Mouse (Mus musculus) hindbrain, embryonic 16.5 days (tissue): ENCODE measurements around the gene Mrpl23. TPM values are rescaled to one million over a fixed set of nuclear protein-coding genes. Genes with fewer than 3 reads are reported as not detected.

Experiments used
- ATAC-seq: fragments of 200-750 bp; cut with Nextera tagmentation; 2 replicates; pipeline ENCODE4 v1.8.0; 2017; ENCODE audit warnings: moderate TSS enrichment, moderate library complexity
- H3K27ac ChIP-seq: fragments of 300-500 bp; sonication (generic); 2 replicates; pipeline ENCODE4 v1.5.1; 2014; ENCODE audit warnings: low read depth, mild to moderate bottlenecking, control low read depth, low read length, moderate library complexity
- H3K27me3 ChIP-seq: fragments of 300-500 bp; sonication (generic); replicated peaks from 2 replicates; pipeline ENCODE4 v1.6.1; 2014; ENCODE audit warnings: low read length; ENCODE audit not compliant: control insufficient read depth, insufficient read depth
- H3K36me3 ChIP-seq: fragments of 300-500 bp; sonication (generic); 2 replicates; pipeline ENCODE4 v1.6.1; 2014; ENCODE audit warnings: mild to moderate bottlenecking, low read length, moderate library complexity, mixed read lengths; ENCODE audit not compliant: control insufficient read depth, insufficient read depth
- H3K4me1 ChIP-seq: fragments of 300-500 bp; sonication (generic); 2 replicates; pipeline ENCODE4 v1.6.1; 2014; ENCODE audit warnings: low read depth, low read length; ENCODE audit not compliant: control insufficient read depth, insufficient read depth
- H3K4me2 ChIP-seq: fragments of 300-500 bp; sonication (generic); 2 replicates; pipeline ENCODE4 v1.6.1; 2014; ENCODE audit warnings: mild to moderate bottlenecking, low read length, control low read depth, moderate library complexity
- H3K4me3 ChIP-seq: fragments of 300-500 bp; sonication (generic); 2 replicates; pipeline ENCODE4 v1.5.1; 2014; ENCODE audit warnings: mild to moderate bottlenecking, low read length, control low read depth, moderate library complexity
- H3K9ac ChIP-seq: fragments of 300-500 bp; sonication (generic); 2 replicates; pipeline ENCODE4 v1.6.1; 2014; ENCODE audit warnings: low read depth, mild to moderate bottlenecking, control low read depth, low read length, moderate library complexity
- H3K9me3 ChIP-seq: fragments of 300-500 bp; sonication (generic); 2 replicates; pipeline ENCODE4 v1.6.1; 2014; ENCODE audit warnings: mild to moderate bottlenecking, low read length, moderate library complexity; ENCODE audit not compliant: control insufficient read depth
- WGBS: fragments of 180-500 bp; shearing (Covaris S2); extraction: QIAGEN DNeasy Blood & Tissue Kit; methylation state at CpG from one replicate; pipeline ENCODE4 v1.1.7; 2014; 5-methylcytosine and 5-hydroxymethylcytosine counted together
- polyA plus RNA-seq: library from polyadenylated mRNA; unstranded; fragments of >200 nt; fragmentation: Nextera tagmentation; extraction: Ambion mirVana; gene quantifications from 2 replicates; pipeline ENCODE4 v1.2.1, GENCODE M21; 2015

The Mrpl23 gene
- polyA plus RNA-seq, 1 experiment from 2014 or later = 26.2 TPM

DNA sequence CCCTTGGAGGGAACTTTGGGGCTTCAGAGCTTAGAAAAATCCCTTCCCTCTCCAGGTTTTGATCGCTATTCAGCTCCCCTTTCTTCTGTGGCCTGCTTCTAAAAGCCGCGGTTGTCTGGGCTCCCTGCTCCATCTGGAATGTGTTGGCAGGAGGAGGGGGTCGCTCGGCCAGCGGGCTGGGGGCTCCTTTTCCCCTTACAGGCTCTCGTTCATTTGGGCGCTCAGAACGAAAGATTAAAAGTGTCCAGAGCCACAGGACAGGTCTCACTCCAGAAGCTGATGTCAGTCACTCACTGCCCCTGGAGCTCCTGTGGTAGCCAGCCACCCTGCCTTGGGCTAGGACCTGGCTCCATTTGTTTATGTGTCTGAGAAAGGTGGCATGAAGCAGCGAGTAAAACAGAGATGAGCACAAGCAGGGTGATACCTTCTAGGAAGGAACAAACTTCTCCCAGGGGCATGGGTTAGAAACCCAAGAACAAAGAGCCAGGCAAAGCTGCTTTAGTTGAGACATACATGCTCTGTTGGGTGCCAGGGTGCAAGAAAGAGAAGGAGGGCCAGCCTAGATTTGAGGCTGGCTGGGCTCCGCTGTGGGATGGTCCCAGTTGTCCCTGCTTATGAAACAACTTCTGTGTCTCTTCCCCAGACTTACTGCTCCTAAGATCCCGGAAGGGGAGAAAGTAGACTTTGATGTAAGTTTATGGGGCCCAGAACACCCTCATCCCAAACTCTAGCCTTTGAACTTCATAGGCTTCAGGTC lies 22.3 kb upstream of the Mrpl23 start:
- Histone ChIP-seq H3K27me3 (no peaks in the 10 kb centered on the region), H3K4me3 (no peak overlapping the region), H3K36me3 (no peaks in the 10 kb centered on the region), H3K4me1 (peaks cover 15% of the 10 kb centered on the region), H3K9ac (no peak overlapping the region), H3K27ac (peak overlapping the region; percentile 57), H3K9me3 (no peaks in the 10 kb centered on the region), H3K4me2 (no peak overlapping the region)
- WGBS = 10% methylated on average over 12 of the region's 12 CpGs
- ATAC-seq = peak; percentile 68

- peaks cover 14% of the 10 kb centered on the region; the same call in 1 of the 2 replicates for H3K4me1 ChIP-seq
- H3K9ac ChIP-seq = no peak overlapping the region
- ATAC-seq = no peak
- H3K27ac ChIP-seq = no peak overlapping the region
- no peaks in the 10 kb centered on the region for H3K9me3 ChIP-seq
- no peak overlapping the region for H3K4me2 ChIP-seq
- 93% methylated on average over 4 of the region's 4 CpGs for WGBS
- no peak overlapping the region for H3K4me3 ChIP-seq
- no peaks in the 10 kb centered on the region for H3K36me3 ChIP-seq
- H3K27me3 ChIP-seq = no peaks in the 10 kb centered on the region
Measured at GRCm38 (mm10) chr7:142514048-142514447, 18.4 kb upstream of the Mrpl23 start.

DNA sequence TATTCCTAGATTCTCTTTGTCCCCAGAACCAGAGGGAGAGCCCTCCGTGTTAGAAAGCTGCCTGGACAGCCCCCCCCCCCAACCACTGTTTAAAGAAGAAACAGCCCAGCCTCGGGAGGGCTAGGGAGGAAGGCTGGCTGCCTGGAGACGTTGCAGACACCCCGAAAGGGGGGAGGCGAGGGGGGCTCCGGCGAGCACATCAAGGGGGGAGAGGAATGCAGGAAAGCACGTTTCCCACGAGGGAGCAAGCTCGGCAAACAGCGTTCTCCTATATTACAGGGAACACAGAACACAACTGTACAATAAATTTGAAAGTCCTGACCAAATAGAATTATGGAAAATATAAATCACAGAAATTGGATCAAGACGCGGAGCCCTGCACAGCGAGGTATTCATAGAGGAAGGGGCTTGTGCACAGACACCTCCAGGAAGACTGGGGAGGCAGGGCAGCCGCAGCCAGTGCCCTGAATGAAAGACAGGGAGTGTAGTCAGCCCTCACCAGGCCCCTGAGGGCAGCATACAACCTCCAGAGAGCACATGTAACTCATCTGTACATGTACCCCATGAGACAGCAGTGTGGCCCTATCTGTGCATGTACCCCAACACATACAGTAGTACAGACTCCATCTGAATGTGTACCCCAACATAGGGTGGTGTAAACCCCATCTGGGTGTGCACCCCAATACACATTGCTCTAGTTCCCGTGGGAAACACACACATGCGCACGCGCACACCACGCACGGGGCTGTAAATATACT lies 16.1 kb upstream of the Mrpl23 start:
- H3K4me3 ChIP-seq = no peak overlapping the region
- H3K9me3 ChIP-seq = no peaks in the 10 kb centered on the region
- no peak overlapping the region for H3K27ac ChIP-seq
- H3K27me3 ChIP-seq = no peaks in the 10 kb centered on the region
- peak overlapping the region; percentile 40 for H3K4me2 ChIP-seq
- no peaks in the 10 kb centered on the region for H3K36me3 ChIP-seq
- H3K4me1 ChIP-seq = peaks cover 11% of the 10 kb centered on the region; the same call in 1 of the 2 replicates
- ATAC-seq = peak; percentile 79; the same call in 1 of the 2 replicates
- WGBS = 37% methylated on average over 21 of the region's 21 CpGs
- peak overlapping the region; percentile 29; the same call in 1 of the 2 replicates for H3K9ac ChIP-seq

DNA sequence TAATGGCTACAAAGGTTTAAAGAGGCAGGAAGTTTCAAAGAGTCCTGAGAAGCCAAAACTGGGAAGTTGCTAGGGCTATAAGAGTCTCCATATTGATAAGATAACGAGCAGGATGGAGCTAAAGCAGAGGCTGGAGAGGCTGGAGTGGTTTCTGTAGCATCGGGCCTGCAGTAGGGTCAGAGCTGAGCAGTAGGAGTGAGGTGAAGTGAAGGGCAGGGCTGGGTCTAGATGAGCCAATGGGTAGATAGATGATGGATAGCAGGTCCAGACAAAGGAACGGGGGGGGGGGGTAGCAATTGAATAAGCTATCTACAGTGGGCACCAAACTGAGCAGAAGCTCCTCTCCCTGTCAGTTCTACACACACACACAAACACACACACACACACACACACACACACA lies 15.0 kb upstream of the Mrpl23 start:
- no peak overlapping the region for H3K27ac ChIP-seq
- H3K36me3 ChIP-seq = no peaks in the 10 kb centered on the region
- H3K27me3 ChIP-seq = no peaks in the 10 kb centered on the region
- no peaks in the 10 kb centered on the region for H3K9me3 ChIP-seq
- no peak overlapping the region for H3K9ac ChIP-seq
- peaks cover 11% of the 10 kb centered on the region; the same call in 1 of the 2 replicates for H3K4me1 ChIP-seq
- H3K4me3 ChIP-seq = no peak overlapping the region
- no peak for ATAC-seq
- 84% methylated on average over 3 of the region's 3 CpGs for WGBS
- H3K4me2 ChIP-seq = no peak overlapping the region

DNA sequence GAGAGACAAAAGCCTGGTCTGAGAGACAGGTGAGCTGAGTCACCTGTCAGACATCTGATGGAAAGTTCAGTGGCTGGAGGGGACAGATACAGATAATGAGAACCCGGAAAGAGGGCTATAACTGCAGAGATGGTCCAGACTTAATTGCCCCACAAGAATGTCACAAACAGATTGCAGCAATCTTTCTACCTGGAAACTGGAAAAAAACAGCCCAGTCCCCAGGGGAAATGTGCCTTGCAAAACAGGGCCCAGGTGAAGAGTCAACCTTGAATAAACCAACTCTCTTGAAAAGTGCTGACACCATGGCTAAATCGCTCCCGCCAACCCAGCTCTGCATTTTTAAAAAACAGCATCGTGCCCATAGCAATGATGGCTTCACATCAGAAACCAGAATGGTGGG lies 12.2 kb upstream of the Mrpl23 start:
- Histone ChIP-seq H3K27ac (no peak overlapping the region), H3K9ac (no peak overlapping the region), H3K4me3 (no peak overlapping the region), H3K4me2 (no peak overlapping the region), H3K9me3 (no peaks in the 10 kb centered on the region), H3K4me1 (peaks cover 11% of the 10 kb centered on the region; the same call in 1 of the 2 replicates), H3K36me3 (no peaks in the 10 kb centered on the region), H3K27me3 (no peaks in the 10 kb centered on the region)
- ATAC-seq = no peak
- 94% methylated on average over 4 of the region's 4 CpGs for WGBS

DNA sequence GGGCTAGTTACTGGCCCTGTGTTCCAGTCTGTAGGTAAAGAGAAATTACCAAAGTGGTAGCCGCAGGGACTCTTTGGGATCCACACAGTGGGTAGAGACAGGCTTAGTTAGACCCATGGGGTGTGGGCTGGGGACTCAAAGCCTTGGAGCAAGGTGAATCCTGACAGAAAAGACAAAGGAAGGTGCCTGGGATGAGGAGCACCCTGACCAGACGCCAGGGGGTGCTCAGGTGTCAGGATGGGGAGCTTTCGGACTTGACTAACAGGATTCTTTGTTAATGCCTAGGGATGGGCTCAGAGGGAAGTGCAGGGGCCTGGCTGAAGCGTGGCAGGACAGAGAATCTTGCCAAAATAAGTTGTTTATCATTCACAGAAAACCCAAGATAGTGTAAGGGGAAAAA lies 10.1 kb upstream of the Mrpl23 start:
- no peaks in the 10 kb centered on the region for H3K9me3 ChIP-seq
- no peaks in the 10 kb centered on the region for H3K4me1 ChIP-seq
- H3K9ac ChIP-seq = no peak overlapping the region
- no peak for ATAC-seq
- no peak overlapping the region for H3K4me2 ChIP-seq
- no peak overlapping the region for H3K4me3 ChIP-seq
- H3K27ac ChIP-seq = no peak overlapping the region
- no peaks in the 10 kb centered on the region for H3K36me3 ChIP-seq
- 32% methylated on average over 4 of the region's 4 CpGs for WGBS
- H3K27me3 ChIP-seq = no peaks in the 10 kb centered on the region

DNA sequence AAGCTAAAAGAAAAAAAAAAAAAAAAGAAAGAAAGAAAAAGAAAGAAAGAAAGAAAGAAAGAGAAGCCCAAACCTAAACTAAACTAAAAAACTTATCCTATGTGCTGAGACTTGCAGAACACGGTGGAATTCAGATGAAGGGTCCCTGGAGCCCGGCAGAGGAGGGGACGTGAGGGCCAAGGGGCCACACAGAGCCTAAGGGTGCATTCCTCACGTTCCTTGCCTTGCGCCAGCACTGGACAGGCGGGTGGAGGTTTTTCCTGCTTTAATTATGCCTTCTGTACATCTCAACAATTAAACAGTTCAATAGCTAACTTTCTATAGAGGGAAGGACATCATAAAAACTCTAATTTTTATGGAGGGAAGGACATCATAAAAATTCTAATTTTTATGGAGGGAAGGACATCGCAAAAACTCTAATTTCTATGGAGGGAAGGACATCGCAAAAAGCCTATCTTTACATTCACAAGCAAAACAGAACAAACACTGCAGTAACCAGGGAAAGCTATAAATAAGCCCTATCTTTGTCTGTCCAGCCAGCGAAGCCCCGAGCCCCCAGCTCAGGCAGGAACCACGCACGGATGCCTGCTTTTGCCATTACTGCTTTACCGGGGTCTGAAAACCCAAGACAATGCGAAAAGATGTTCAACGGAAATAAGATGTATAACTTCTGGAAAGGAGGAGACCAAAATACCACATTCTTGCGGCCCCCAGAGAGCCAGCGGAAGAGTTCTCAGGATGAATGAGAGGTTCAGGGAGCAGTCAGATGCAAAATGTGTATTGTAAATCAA lies 9.1 kb upstream of the Mrpl23 start:
- no peak for ATAC-seq
- Histone ChIP-seq H3K9ac (no peak overlapping the region), H3K4me3 (no peak overlapping the region), H3K4me1 (no peaks in the 10 kb centered on the region), H3K9me3 (no peaks in the 10 kb centered on the region), H3K4me2 (no peak overlapping the region), H3K27me3 (no peaks in the 10 kb centered on the region), H3K27ac (no peak overlapping the region), H3K36me3 (no peaks in the 10 kb centered on the region)
- WGBS = 46% methylated on average over 17 of the region's 17 CpGs

GRCm38 (mm10) chr7:142525342-142526178 lies 6.9 kb upstream of the Mrpl23 start:
- WGBS = 26% methylated on average over 13 of the region's 13 CpGs
- H3K36me3 ChIP-seq = no peaks in the 10 kb centered on the region
- H3K9ac ChIP-seq = no peak overlapping the region
- H3K4me2 ChIP-seq = no peak overlapping the region
- no peak overlapping the region; the same call in 1 of the 2 replicates for H3K27ac ChIP-seq
- H3K4me1 ChIP-seq = no peaks in the 10 kb centered on the region
- ATAC-seq = no peak
- no peaks in the 10 kb centered on the region for H3K27me3 ChIP-seq
- no peak overlapping the region for H3K4me3 ChIP-seq
- no peaks in the 10 kb centered on the region for H3K9me3 ChIP-seq
